Mouse (Mus musculus) neural tube, embryonic 10.5 days (tissue): Measurements from ENCODE around the gene Mospd3.

Experiments used
- DNase-seq: peaks from one replicate; pipeline ENCODE4 v3.0.0-alpha.2; 2017; ENCODE audit warnings: low spot score; ENCODE audit errors: extremely low spot score

The Mospd3 gene

GRCm38 (mm10) chr5:137574470-137574901, 26.4 kb downstream of the Mospd3 start:
- peak; percentile 47 for DNase-seq

- no peak for DNase-seq
Measured at GRCm38 (mm10) chr5:137570691-137571586, 29.9 kb downstream of the Mospd3 start.

GRCm38 (mm10) chr5:137570181-137570580, 30.7 kb downstream of the Mospd3 start:
- no peak for DNase-seq

GRCm38 (mm10) chr5:137569665-137570064, 31.2 kb downstream of the Mospd3 start, which contains the start of gene Tfr2:
Tfr2 (plus strand) TSS chr5:137569840.
- no peak for DNase-seq

GRCm38 (mm10) chr5:137569031-137569430, 31.8 kb downstream of the Mospd3 start:
- no peak for DNase-seq

- no peak for DNase-seq
Measured at GRCm38 (mm10) chr5:137568223-137568798, 32.5 kb downstream of the Mospd3 start.

GRCm38 (mm10) chr5:137566416-137566815, 34.4 kb downstream of the Mospd3 start:
- DNase-seq, result no peak

- DNase-seq, result no peak
Measured at GRCm38 (mm10) chr5:137565744-137566143, 35.1 kb downstream of the Mospd3 start.

- no peak for DNase-seq
Measured at GRCm38 (mm10) chr5:137562965-137563364, 37.9 kb downstream of the Mospd3 start.

- DNase-seq, result no peak
Measured at GRCm38 (mm10) chr5:137561556-137561955, 39.3 kb downstream of the Mospd3 start.

GRCm38 (mm10) chr5:137553898-137554297, 47.0 kb downstream of the Mospd3 start:
- DNase-seq, result no peak

- DNase-seq, result peak; percentile 83
Measured at GRCm38 (mm10) chr5:137553411-137553837, 47.4 kb downstream of the Mospd3 start, which contains the start of gene Actl6b. Actl6b (plus strand) TSS chr5:137553517.

GRCm38 (mm10) chr5:137553000-137553399, 47.9 kb downstream of the Mospd3 start:
- DNase-seq, result no peak

- no peak for DNase-seq
Measured at GRCm38 (mm10) chr5:137551119-137551518, 49.7 kb downstream of the Mospd3 start.

- no peak for DNase-seq
Measured at GRCm38 (mm10) chr5:137549840-137550239, 51.0 kb downstream of the Mospd3 start.
